Mouse (Mus musculus) lung, postnatal 10 days (tissue): ENCODE measurements around the gene Gm6034.
"Not testable (repeated sequence)": the region's sequence is repeated elsewhere in the genome, so short reads cannot be mapped to it uniquely, and the experiment has no call there.

Source experiments
- DNase-seq: peaks from one replicate; pipeline ENCODE4 v3.0.0; 2021

The Gm6034 gene

DNA sequence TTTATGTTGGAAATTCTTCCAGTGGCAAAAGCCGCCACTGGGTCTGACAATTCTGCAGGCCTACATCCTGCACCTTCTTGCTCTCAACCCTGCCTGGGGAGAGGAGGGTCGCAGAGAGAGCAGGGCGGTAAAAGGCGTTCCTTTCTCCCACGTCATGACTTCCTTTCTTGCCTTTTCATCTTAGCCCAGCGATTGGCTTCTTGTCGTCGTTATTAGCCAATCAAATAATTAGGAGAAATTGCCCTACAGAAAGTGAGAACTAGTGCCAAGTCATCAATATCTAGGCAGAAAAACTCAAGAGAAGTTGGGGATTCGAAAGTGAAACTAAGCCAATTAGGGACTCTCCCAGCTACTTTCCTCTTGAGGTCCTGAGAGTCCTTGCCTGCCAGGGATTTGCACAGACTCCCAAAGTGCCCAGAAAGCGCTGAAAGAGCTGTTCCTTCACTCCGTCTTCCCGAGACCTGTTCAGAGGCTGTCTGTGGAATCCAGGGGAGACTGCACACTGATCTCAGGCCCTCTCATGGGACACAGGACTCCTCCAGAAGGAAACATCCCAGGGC lies at the start of gene Gm6034, which contains the start of gene H2-T22:
TSS of gene Gm6034 (plus strand) at position 352 of the 560 bp plus-strand sequence.
TSS of gene H2-T22 (minus strand) at position 138 of the 560 bp plus-strand sequence.
- DNase-seq = peak; percentile 89

DNA sequence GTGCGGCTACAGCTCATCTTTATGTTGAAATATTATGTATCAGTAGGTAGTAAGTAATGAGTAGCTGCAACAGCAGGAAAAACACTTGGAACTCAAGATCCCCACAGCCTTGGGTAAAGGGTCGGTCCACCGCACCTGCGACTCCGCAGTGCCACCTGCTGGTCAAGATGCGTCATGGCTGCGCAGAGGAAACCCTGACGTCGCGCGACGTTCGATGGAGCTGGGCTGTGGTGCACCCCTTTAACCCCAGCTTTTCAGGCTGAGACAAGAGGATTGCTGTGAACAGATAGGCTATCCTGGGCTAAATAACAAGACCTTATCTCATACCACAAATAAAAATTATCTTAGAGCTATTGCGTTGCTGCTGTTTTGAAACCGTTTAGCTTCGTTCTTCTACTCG lies 49.1 kb upstream of the Gm6034 start:
- DNase-seq = peak; percentile 86

GRCm38 (mm10) chr17:35994175-35994878 lies 48.4 kb upstream of the Gm6034 start:
- DNase-seq = peak; percentile 89

GRCm38 (mm10) chr17:35994879-35995240 lies 47.9 kb upstream of the Gm6034 start:
- DNase-seq = no peak

- DNase-seq = peak; percentile 98
Observed at GRCm38 (mm10) chr17:35996949-35997348, 45.8 kb upstream of the Gm6034 start.

DNA sequence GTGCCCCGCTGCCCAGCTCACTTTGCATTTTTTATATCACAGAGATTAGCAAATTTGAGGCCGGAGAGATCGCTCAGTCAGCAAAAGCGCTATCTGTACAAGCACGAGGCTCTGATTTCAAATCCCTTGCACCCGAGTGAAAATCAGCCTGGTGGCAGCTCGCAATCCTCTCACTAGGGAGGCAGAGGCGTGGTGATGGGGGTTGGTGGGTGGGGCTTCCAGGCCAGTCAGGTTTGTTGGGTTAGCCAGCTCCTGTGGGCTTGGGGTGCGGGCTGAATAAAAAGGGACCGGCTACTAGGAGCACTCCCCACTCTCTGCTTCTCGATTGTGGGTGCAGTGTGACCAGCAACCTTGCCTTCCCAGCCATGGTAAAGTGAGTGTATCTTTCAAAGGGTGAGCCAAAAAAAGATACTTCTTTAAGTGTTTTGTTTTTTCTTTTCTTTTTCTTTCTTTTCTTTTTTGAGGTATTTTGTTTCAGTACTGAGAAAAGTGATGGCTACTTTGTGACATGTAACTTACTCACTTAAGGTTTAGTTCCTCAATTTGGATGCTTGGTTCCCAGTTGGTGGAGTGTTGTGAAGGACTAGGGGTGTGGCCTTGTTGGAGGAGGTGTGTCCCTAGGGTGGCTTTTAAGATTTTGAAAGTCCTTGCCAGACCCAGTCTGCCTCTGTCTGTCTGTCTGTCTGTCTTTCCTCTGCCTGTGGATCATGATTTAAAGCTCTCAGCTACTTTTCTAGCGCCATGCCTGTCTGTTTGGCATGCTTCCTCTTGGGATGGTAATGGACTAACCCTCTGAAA lies 44.8 kb upstream of the Gm6034 start:
- peak; percentile 40 for DNase-seq

DNA sequence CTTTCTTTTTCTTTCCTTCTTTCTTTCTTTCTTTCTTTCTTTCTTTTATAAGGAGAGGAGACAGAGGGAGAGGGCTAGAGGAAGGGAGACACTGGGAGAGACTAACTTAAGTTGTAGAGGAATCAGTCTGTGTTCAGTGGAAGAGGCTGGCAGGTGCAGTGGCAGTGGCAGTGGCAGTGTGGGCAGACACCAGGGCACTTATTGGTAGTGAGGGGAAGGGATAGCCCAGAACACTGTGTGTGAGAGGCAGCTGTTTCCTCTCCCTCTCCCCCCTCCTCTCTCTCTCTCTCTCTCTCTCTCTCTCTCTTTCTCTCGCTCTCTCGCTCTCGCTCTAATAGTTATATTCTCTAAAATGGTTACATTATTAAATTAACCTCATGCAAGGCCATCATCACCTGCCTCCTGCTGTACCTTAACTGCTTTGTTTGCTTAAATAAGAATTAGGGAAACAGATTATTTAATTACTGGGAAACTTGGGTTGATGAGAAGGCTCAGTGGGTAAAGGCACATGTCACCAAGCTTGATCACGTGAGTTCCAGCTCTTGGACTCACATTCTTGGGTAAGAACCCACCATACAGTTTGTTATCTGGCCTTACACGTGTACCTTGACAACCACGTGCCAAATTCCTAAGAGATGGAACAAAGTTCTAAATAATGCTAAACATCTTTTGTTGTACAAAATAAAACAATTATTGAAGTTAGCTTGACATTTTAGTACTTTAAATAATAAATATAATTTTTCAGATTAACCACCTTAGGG lies 44.0 kb upstream of the Gm6034 start:
- DNase-seq = no peak

GRCm38 (mm10) chr17:35999356-35999755 lies 43.4 kb upstream of the Gm6034 start:
- no peak for DNase-seq

DNA sequence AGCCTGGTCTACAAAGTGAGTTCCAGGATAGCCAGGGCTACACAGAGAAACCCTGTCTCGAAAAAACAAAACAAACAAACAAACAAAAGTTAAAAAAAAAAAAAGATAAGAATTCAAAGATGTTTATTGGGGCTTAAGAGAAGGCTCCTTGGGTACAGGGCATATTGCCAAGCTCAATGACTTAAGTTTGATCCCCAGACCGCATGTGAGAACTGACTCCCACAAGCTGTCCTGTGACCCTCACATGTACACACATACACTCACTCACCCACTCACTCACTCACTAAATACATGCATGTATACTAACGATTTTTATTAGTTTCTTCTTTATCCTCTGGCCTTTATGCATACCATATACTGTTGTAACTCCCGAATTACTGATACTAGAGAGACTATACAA lies 42.4 kb upstream of the Gm6034 start:
- no peak for DNase-seq

DNA sequence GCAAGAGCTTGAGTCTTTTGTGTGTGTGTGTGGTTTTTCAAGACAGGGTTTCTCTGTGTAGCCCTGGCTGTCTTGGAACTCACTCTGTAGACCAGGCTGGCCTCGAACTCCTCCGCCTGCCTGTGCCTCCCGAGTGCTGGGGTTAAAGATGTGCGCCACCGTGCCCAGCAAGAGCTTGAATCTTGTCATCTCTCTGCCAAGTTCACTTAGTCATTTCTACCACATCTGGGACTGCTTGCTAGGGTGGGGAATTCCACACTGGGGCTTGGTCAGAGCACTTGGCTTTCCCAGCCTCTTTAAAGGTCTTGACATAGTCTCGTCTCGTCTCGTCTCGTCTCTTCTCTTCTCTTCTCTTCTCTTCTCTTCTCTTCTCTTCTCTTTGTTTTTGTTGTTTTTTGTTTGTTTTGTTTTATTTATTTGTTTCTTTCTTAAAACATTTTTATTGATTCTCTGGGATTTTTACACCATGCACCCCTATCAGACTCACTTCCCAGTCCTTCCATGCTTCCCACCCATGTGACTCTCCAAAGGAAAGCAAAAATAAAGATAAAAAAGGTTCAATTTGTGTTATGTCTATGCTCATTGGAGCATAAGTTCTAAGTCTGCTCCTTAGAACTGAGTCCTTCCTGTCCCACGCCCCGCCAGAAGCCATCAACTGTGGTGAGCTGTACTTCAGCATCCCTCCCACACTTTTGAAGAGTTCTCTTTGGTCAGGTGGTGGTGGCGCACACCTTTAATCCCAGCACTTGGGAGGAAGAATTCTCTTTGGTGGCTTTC lies 41.5 kb upstream of the Gm6034 start:
- no peak for DNase-seq

- DNase-seq = no peak
Observed at GRCm38 (mm10) chr17:36001966-36002365, 40.8 kb upstream of the Gm6034 start.

GRCm38 (mm10) chr17:36003331-36003730 lies 39.4 kb upstream of the Gm6034 start:
- no peak for DNase-seq

GRCm38 (mm10) chr17:36004409-36004808 lies 38.4 kb upstream of the Gm6034 start:
- DNase-seq = not testable (repeated sequence)

GRCm38 (mm10) chr17:36014977-36015376 lies 27.8 kb upstream of the Gm6034 start:
- no peak for DNase-seq

- no peak for DNase-seq
Observed at GRCm38 (mm10) chr17:36017046-36017445, 25.7 kb upstream of the Gm6034 start.

GRCm38 (mm10) chr17:36018979-36019378 lies 23.8 kb upstream of the Gm6034 start:
- peak; percentile 29 for DNase-seq

- no peak for DNase-seq
Observed at GRCm38 (mm10) chr17:36019519-36019918, 23.2 kb upstream of the Gm6034 start.

GRCm38 (mm10) chr17:36020191-36021073 lies 22.3 kb upstream of the Gm6034 start, which contains the start of gene H2-T24:
H2-T24 (minus strand) TSS chr17:36020560.
- DNase-seq = peak; percentile 91

DNA sequence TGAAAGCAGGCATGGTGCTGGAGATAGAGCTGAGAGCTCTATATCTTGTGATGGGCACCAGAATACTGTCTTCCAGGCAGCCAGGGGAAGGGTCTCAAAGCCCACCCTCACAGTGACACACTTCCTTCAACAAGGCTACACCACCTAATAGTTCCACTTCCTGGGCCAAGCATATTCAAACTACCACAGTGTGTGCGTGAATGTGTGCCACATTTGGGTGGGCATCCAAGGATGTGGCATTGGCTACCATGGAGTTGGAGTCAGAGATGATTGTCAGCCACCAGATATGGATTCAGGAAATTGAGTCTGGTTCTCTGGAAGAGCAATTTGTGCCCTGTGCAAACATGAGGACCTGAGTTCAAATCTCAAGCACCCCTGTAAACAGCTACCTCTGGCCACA lies 21.5 kb upstream of the Gm6034 start:
- DNase-seq = no peak

DNA sequence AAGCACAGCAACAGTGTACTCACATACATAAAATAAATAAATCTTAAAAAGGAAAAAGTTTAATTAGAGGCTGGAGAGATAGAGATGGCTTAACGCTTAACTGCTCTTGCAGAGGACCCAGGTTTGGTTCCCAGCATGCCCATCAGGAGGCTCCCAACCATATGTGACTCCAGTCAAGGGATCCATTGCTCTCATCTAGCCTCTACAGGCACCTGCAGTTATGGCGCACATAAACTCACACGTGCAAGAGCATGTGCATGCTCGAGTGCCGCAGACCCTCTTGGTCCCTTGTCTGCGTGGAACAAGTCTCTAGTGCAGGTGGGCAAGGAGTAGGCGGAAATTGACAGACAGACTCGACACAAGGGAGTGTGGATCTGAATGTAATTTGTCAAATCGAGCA lies 20.7 kb upstream of the Gm6034 start:
- no peak for DNase-seq

DNA sequence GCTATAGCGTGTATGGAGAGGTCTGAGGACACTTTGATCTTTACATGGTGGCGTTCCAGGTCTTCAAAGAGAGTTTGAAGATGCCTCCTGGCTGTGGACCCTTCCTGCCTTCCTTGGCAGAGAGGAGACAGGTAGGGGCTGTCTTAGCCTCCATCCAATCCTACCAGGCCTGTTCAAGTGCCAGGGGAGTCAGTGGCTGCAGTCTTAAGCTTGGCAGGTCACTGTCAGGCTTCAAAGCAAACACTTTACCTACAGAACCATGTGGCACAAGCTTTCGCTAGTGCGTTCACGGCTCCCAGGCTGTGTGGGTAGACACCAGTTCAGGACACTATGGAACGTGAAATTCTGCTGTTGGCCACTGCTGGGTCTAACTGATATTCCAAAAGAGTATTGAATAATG lies 19.8 kb upstream of the Gm6034 start:
- no peak for DNase-seq
